Mouse (Mus musculus): Measurements from ENCODE around the gene Krtap29-1. TPM values are rescaled to one million over a fixed set of nuclear protein-coding genes. Genes with fewer than 3 reads are reported as not detected.

Gene Krtap29-1
- polyA plus RNA-seq, 1 experiment from 2014 or later: not detected

DNA sequence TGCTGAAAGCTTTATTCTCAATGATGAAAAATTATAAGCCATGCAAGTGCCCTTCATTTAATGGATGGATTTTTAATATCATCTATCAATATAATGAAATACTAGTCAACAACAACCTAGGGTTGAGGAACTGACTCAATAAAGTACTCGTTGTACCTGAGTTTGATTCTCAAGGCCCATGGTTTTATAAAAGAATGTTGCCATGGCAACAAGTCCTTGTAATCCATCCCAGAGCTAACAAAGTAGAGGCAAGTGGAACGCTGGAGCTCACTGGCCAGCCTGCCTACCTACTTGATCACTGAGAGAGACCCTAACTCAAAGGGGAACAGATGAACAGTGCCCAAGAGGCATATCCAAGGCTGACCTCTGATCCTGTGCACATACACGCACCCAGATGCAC is 11.7 kb upstream of the Krtap29-1 start:
- H3K4me3 ChIP-seq (replicated peaks): no peak overlapping the region
- H3K36me3 ChIP-seq: no peaks in the 10 kb centered on the region
- 71% methylated on average over 3 of the region's 3 CpGs for WGBS
- no peak overlapping the region for H3K4me2 ChIP-seq (replicated peaks)
- H3K9me3 ChIP-seq: no peaks in the 10 kb centered on the region
- no peak overlapping the region for H3K27ac ChIP-seq
- H3K4me1 ChIP-seq (replicated peaks): no peaks in the 10 kb centered on the region
- no peak for ATAC-seq
- 0 out of 2 replicates have a peak, but pooled peaks cover 3% of the 10 kb centered on the region for H3K27me3 ChIP-seq (replicated peaks)
- H3K9ac ChIP-seq: no peak overlapping the region

GRCm38 (mm10) chr11:99989881-99990405 is 11.1 kb upstream of the Krtap29-1 start:
- H3K4me2 ChIP-seq (replicated peaks): no peak overlapping the region
- H3K9me3 ChIP-seq: no peaks in the 10 kb centered on the region
- H3K36me3 ChIP-seq: no peaks in the 10 kb centered on the region
- no peak for ATAC-seq
- 0 out of 2 replicates have a peak, but pooled peaks cover 3% of the 10 kb centered on the region for H3K27me3 ChIP-seq (replicated peaks)
- H3K4me1 ChIP-seq (replicated peaks): no peaks in the 10 kb centered on the region
- H3K27ac ChIP-seq: no peak overlapping the region
- 84% methylated on average over 6 of the region's 6 CpGs for WGBS
- no peak overlapping the region for H3K4me3 ChIP-seq (replicated peaks)
- H3K9ac ChIP-seq: no peak overlapping the region

DNA sequence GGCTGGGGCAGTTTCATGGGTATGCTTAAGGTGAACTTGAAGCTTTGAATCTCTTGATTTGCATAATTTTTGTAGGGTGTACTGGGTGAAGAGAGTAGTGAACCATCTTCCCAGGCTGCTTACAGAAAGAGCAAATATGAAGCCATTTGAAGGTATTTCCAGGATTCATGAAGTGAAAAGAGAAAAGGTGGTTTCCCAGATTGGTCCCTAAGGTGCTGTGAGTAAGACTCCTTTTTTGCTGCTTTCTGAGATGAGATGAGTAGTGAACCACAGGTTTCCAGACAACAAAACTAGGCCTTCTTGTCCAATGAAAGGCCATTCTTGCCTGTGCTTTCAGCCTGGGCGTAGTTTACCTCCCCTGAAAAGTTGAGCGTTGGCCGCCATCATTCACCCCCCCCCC is 9.7 kb upstream of the Krtap29-1 start:
- H3K27ac ChIP-seq: no peak overlapping the region
- H3K27me3 ChIP-seq (replicated peaks): no peaks in the 10 kb centered on the region
- no peaks in the 10 kb centered on the region for H3K9me3 ChIP-seq
- H3K36me3 ChIP-seq: no peaks in the 10 kb centered on the region
- no peaks in the 10 kb centered on the region for H3K4me1 ChIP-seq (replicated peaks)
- WGBS: 91% methylated on average over 3 of the region's 3 CpGs
- no peak overlapping the region for H3K4me2 ChIP-seq (replicated peaks)
- no peak overlapping the region for H3K4me3 ChIP-seq (replicated peaks)
- ATAC-seq: no peak
- no peak overlapping the region for H3K9ac ChIP-seq

- Histone ChIP-seq H3K9ac (no peak within 1 kb of the TSS), H3K36me3 (no peaks in the 10 kb centered on the region), H3K4me1 (replicated peaks) (no peaks in the 10 kb centered on the region), H3K4me2 (replicated peaks) (no peak within 1 kb of the TSS), H3K27ac (no peak within 1 kb of the TSS), H3K9me3 (no peaks in the 10 kb centered on the region), H3K27me3 (replicated peaks) (no peaks in the 10 kb centered on the region), H3K4me3 (replicated peaks) (no peak within 1 kb of the TSS)
- 75% methylated on average over 8 of the region's 8 CpGs for WGBS
- ATAC-seq: no peak
Measured at GRCm38 (mm10) chr11:99986180-99986647, 7.4 kb upstream of the Krtap29-1 start, which contains the start of gene Krtap16-1. Gene Krtap16-1, minus strand, starts transcription at chr11:99986597.

GRCm38 (mm10) chr11:99985291-99986092 is 6.6 kb upstream of the Krtap29-1 start:
- H3K27ac ChIP-seq: no peak overlapping the region
- ATAC-seq: no peak
- no peak overlapping the region for H3K4me2 ChIP-seq (replicated peaks)
- no peaks in the 10 kb centered on the region for H3K9me3 ChIP-seq
- H3K36me3 ChIP-seq: no peaks in the 10 kb centered on the region
- H3K27me3 ChIP-seq (replicated peaks): no peaks in the 10 kb centered on the region
- H3K4me1 ChIP-seq (replicated peaks): no peaks in the 10 kb centered on the region
- 78% methylated on average over 20 of the region's 20 CpGs for WGBS
- H3K9ac ChIP-seq: no peak overlapping the region
- H3K4me3 ChIP-seq (replicated peaks): no peak overlapping the region

DNA sequence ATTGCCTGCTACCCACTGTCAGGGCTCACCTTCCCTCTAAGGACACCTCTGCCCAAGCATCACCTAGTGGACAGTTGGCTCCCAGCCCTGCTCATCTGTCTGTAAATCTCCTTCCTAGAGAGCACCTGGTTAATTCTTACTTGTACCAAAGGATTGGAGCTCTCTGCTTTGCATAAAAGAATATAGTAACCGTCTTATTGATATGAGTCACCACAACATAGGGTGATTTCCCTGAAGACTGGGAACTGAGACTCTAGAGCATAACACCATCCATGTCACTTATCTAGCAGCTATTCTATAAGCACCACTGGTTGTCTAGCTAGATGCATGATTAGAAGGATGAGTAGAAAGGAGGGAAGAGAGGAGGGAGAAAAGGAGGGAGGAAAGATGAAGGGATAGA is 4.6 kb upstream of the Krtap29-1 start:
- H3K4me1 ChIP-seq (replicated peaks): no peaks in the 10 kb centered on the region
- H3K9me3 ChIP-seq: no peaks in the 10 kb centered on the region
- H3K27me3 ChIP-seq (replicated peaks): no peaks in the 10 kb centered on the region
- H3K4me3 ChIP-seq (replicated peaks): no peak overlapping the region
- no peak overlapping the region for H3K9ac ChIP-seq
- H3K36me3 ChIP-seq: no peaks in the 10 kb centered on the region
- no peak overlapping the region for H3K4me2 ChIP-seq (replicated peaks)
- no peak for ATAC-seq
- WGBS: 94% methylated on average over 1 of the region's 1 CpGs
- H3K27ac ChIP-seq: no peak overlapping the region

DNA sequence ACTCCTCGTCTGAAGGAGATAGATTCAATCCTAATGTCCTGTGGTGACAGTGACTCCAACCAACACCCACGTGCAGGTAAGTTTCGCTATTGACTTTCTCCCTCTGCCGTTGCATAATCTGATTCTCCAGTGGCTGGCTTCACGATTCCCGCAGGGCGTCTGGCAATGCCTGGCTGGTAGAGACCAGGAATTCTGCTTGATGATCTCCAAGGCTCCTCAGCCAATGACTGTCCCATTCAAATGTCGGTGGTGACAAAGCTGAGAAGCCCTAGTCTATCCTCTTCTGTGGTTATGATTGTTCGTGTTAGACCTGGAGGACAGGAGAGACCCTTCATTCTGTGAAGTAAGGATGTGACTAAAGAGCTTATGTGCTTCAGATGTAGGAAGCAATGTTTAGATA is 3.9 kb upstream of the Krtap29-1 start:
- Histone ChIP-seq H3K36me3 (no peaks in the 10 kb centered on the region), H3K9me3 (no peaks in the 10 kb centered on the region), H3K4me2 (replicated peaks) (no peak overlapping the region), H3K27ac (no peak overlapping the region), H3K4me3 (replicated peaks) (no peak overlapping the region), H3K9ac (no peak overlapping the region), H3K27me3 (replicated peaks) (no peaks in the 10 kb centered on the region), H3K4me1 (replicated peaks) (no peaks in the 10 kb centered on the region)
- no peak for ATAC-seq
- 82% methylated on average over 9 of the region's 9 CpGs for WGBS

GRCm38 (mm10) chr11:99965961-99966360 is 12.9 kb downstream of the Krtap29-1 start:
- 4% methylated on average over 2 of the region's 2 CpGs for WGBS
- no peaks in the 10 kb centered on the region for H3K27me3 ChIP-seq (replicated peaks)
- no peak overlapping the region for H3K4me3 ChIP-seq (replicated peaks)
- H3K27ac ChIP-seq: no peak overlapping the region
- H3K36me3 ChIP-seq: no peaks in the 10 kb centered on the region
- H3K4me1 ChIP-seq (replicated peaks): no peaks in the 10 kb centered on the region
- H3K4me2 ChIP-seq (replicated peaks): no peak overlapping the region
- ATAC-seq: no peak
- no peak overlapping the region for H3K9ac ChIP-seq
- no peaks in the 10 kb centered on the region for H3K9me3 ChIP-seq

DNA sequence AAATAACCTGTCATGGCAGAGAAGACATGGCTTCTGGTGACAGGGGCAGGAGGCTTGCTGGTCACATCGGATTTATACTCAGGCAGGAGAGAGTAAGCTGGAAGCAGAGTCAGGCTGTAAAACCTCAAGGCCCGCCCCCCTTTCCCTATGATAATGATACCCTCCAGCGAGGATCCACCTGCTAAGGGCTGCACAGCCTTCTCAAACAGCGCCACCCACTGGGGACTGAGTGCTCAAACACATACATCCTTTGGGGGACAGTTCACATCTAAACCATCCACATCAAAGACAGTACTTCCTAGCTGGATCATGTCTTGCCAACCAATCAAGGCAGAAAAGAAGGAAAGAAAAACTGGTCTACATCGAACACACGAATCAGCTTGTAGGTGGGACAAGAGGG is 14.6 kb downstream of the Krtap29-1 start:
- 61% methylated on average over 6 of the region's 6 CpGs for WGBS
- Histone ChIP-seq H3K36me3 (no peaks in the 10 kb centered on the region), H3K4me3 (replicated peaks) (no peak overlapping the region), H3K27me3 (replicated peaks) (no peaks in the 10 kb centered on the region), H3K9ac (no peak overlapping the region), H3K27ac (no peak overlapping the region), H3K4me2 (replicated peaks) (no peak overlapping the region), H3K4me1 (replicated peaks) (no peaks in the 10 kb centered on the region), H3K9me3 (no peaks in the 10 kb centered on the region)
- ATAC-seq: no peak

GRCm38 (mm10) chr11:99948175-99948574 is 30.7 kb downstream of the Krtap29-1 start, which contains the start of gene Krtap9-5:
Gene Krtap9-5, plus strand, starts transcription at chr11:99948475.
- Histone ChIP-seq H3K36me3 (no peaks in the 10 kb centered on the region), H3K27me3 (replicated peaks) (no peaks in the 10 kb centered on the region), H3K9me3 (no peaks in the 10 kb centered on the region), H3K4me3 (replicated peaks) (no peak within 1 kb of the TSS), H3K4me2 (replicated peaks) (no peak within 1 kb of the TSS), H3K9ac (no peak within 1 kb of the TSS), H3K27ac (no peak within 1 kb of the TSS), H3K4me1 (replicated peaks) (no peaks in the 10 kb centered on the region)
- ATAC-seq: no peak
- WGBS: 80% methylated on average over 2 of the region's 2 CpGs

GRCm38 (mm10) chr11:99937751-99938264 is 41.0 kb downstream of the Krtap29-1 start:
- WGBS: 86% methylated on average over 9 of the region's 9 CpGs

GRCm38 (mm10) chr11:99935991-99936390 is 42.9 kb downstream of the Krtap29-1 start, which contains the start of gene Krtap31-2:
Gene Krtap31-2, plus strand, starts transcription at chr11:99936291.
- no peak for ATAC-seq
- Histone ChIP-seq H3K9me3 (no peaks in the 10 kb centered on the region), H3K27me3 (replicated peaks) (no peaks in the 10 kb centered on the region), H3K4me2 (replicated peaks) (no peak within 1 kb of the TSS), H3K4me1 (replicated peaks) (no peaks in the 10 kb centered on the region), H3K9ac (no peak within 1 kb of the TSS), H3K4me3 (replicated peaks) (no peak within 1 kb of the TSS), H3K36me3 (no peaks in the 10 kb centered on the region), H3K27ac (no peak within 1 kb of the TSS)
- 88% methylated on average over 1 of the region's 1 CpGs for WGBS

More at GRCm38 (mm10) chr11:99937751-99938264, 41.0 kb downstream of the Krtap29-1 start:
- H3K9me3 ChIP-seq: no peaks in the 10 kb centered on the region
- no peak overlapping the region for H3K27ac ChIP-seq
- H3K4me2 ChIP-seq (replicated peaks): no peak overlapping the region
- H3K9ac ChIP-seq: no peak overlapping the region
- no peak for ATAC-seq
- H3K27me3 ChIP-seq (replicated peaks): no peaks in the 10 kb centered on the region
- H3K4me3 ChIP-seq (replicated peaks): no peak overlapping the region
- H3K36me3 ChIP-seq: no peaks in the 10 kb centered on the region
- no peaks in the 10 kb centered on the region for H3K4me1 ChIP-seq (replicated peaks)

Data from intestine, embryonic 15.5 days (tissue).